Mouse (Mus musculus) liver, postnatal 0 days (tissue): ENCODE measurements around the gene Galnt18.

Source experiments
- CTCF ChIP-seq: sonication (generic); IDR thresholded peaks from 2 replicates; pipeline ENCODE4 v1.5.1; 2016; ENCODE audit warnings: antibody characterized with exemption, low read depth
- EP300 ChIP-seq: IDR thresholded peaks from 2 replicates; pipeline ENCODE4 v1.6.1; 2016; ENCODE audit warnings: antibody characterized with exemption, low read depth, mild to moderate bottlenecking

GRCm38 (mm10) chr7:111499255-111499790 is 280.5 kb downstream of the Galnt18 start:
- TF ChIP-seq CTCF (no peak), EP300 (no peak)
